Mouse (Mus musculus) kidney, embryonic 15.5 days (tissue): ENCODE measurements around the gene Antxr1. TPM values are rescaled to one million over a fixed set of nuclear protein-coding genes. Genes with fewer than 3 reads are reported as not detected.

Experiments used
- ATAC-seq: fragments of 200-750 bp; cut with Nextera tagmentation; replicated peaks from 2 replicates; pipeline ENCODE4 v1.8.0; 2017; ENCODE audit warnings: moderate TSS enrichment; ENCODE audit not compliant: low FRiP score
- H3K27ac ChIP-seq: fragments of 300-500 bp; sonication (generic); 2 replicates; pipeline ENCODE4 v1.5.1; 2015; ENCODE audit warnings: mild to moderate bottlenecking, inconsistent platforms
- H3K27me3 ChIP-seq: fragments of 300-500 bp; sonication (generic); 2 replicates; pipeline ENCODE4 v1.6.1; 2015; ENCODE audit warnings: inconsistent platforms
- H3K36me3 ChIP-seq: fragments of 300-500 bp; sonication (generic); 2 replicates; pipeline ENCODE4 v1.6.1; 2015; ENCODE audit warnings: inconsistent platforms
- H3K4me1 ChIP-seq: fragments of 300-500 bp; sonication (generic); 2 replicates; pipeline ENCODE4 v1.6.1; 2015; ENCODE audit warnings: inconsistent platforms
- H3K4me2 ChIP-seq: fragments of 300-500 bp; sonication (generic); 2 replicates; pipeline ENCODE4 v1.6.1; 2015; ENCODE audit warnings: moderate library complexity, mild to moderate bottlenecking, inconsistent platforms
- H3K4me3 ChIP-seq: fragments of 300-500 bp; sonication (generic); replicated peaks from 2 replicates; pipeline ENCODE4 v1.5.1; 2015; ENCODE audit warnings: mild to moderate bottlenecking, inconsistent platforms
- H3K9ac ChIP-seq: fragments of 300-500 bp; sonication (generic); 2 replicates; pipeline ENCODE4 v1.6.1; 2015; ENCODE audit warnings: mild to moderate bottlenecking, inconsistent platforms
- H3K9me3 ChIP-seq: fragments of 300-500 bp; sonication (generic); replicated peaks from 2 replicates; pipeline ENCODE4 v1.6.1; 2016; ENCODE audit warnings: inconsistent platforms
- WGBS: fragments of 180-500 bp; shearing (Covaris S2); methylation state at CpG from one replicate; pipeline ENCODE4 v1.1.7; 2015; ENCODE audit warnings: mixed read lengths; 5-methylcytosine and 5-hydroxymethylcytosine counted together
- polyA plus RNA-seq: library from polyadenylated mRNA; unstranded; fragments of >200 nt; fragmentation: Nextera tagmentation; extraction: Ambion mirVana; gene quantifications from 2 replicates; pipeline ENCODE4 v1.2.1, GENCODE M21; 2015

The Antxr1 gene
- 6.2 and 6.3 TPM in 2 replicates for polyA plus RNA-seq

GRCm38 (mm10) chr6:87335091-87335934, at the start of gene Antxr1:
Gene Antxr1, minus strand, starts transcription at chr6:87335821.
- H3K4me3 ChIP-seq = peak within 1 kb of the TSS; percentile 65
- peak; percentile 80 for ATAC-seq

DNA sequence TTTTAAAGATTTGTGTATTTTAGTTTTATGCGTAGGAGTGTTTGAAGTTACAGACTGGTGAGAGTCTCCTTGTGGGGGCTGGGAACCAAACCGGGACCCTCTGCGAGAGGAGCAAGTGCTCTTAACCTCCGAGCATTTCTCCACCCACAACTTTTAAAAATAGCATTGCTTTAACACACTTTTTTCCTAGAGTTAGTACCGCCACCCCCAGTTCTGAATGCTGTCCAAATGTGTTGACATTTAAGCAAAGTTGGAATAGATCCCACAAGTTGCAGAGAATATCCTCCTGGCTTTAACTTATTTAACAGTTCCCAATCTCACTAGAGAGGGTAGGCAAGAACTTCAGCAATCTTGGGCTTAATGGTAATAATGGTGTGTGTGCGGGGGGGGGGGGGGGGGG, 49.1 kb upstream of the Antxr1 start:
- no peak overlapping the region for H3K9ac ChIP-seq
- 37% methylated on average over 5 of the region's 6 CpGs for WGBS
- no peaks in the 10 kb centered on the region for H3K36me3 ChIP-seq
- peak overlapping the region; percentile 57 for H3K4me2 ChIP-seq
- peaks cover 12% of the 10 kb centered on the region for H3K4me1 ChIP-seq
- no peak for ATAC-seq
- no peak overlapping the region for H3K27ac ChIP-seq
- peak overlapping the region; percentile 29; the same call in 1 of the 2 replicates for H3K4me3 ChIP-seq
- peaks cover 45% of the 10 kb centered on the region for H3K27me3 ChIP-seq
- H3K9me3 ChIP-seq = no peaks in the 10 kb centered on the region

More at GRCm38 (mm10) chr6:87335091-87335934, at the start of gene Antxr1:
- Histone ChIP-seq H3K27me3 (peaks cover 19% of the 10 kb centered on the region), H3K9ac (peak within 1 kb of the TSS; percentile 71), H3K4me2 (peak within 1 kb of the TSS; percentile 78), H3K9me3 (no peaks in the 10 kb centered on the region), H3K36me3 (no peaks in the 10 kb centered on the region), H3K27ac (peak within 1 kb of the TSS; percentile 83), H3K4me1 (peaks cover 33% of the 10 kb centered on the region)
- WGBS = under 1% methylated on average over 54 of the region's 54 CpGs

- Histone ChIP-seq H3K4me1 (peaks cover 6% of the 10 kb centered on the region; the same call in 1 of the 2 replicates), H3K27me3 (peaks cover 45% of the 10 kb centered on the region), H3K4me3 (peak overlapping the region; percentile 29), H3K4me2 (peak overlapping the region; percentile 57), H3K9ac (0 out of 2 replicates have a peak overlapping the region, but pooled peaks have one; percentile 14), H3K36me3 (no peaks in the 10 kb centered on the region), H3K9me3 (no peaks in the 10 kb centered on the region), H3K27ac (no peak overlapping the region)
- ATAC-seq = peak; percentile 56; the same call in 1 of the 2 replicates
- 13% methylated on average over 24 of the region's 24 CpGs for WGBS
Observed at GRCm38 (mm10) chr6:87383926-87384691, 48.5 kb upstream of the Antxr1 start.

GRCm38 (mm10) chr6:87373057-87373456, 37.4 kb upstream of the Antxr1 start, which contains the start of gene Gkn2:
Gene Gkn2, plus strand, starts transcription at chr6:87373357.
- WGBS = 89% methylated on average over 9 of the region's 9 CpGs
- H3K27ac ChIP-seq = no peak within 1 kb of the TSS
- H3K4me3 ChIP-seq = no peak within 1 kb of the TSS
- H3K27me3 ChIP-seq = peaks cover 4% of the 10 kb centered on the region; the same call in 1 of the 2 replicates
- no peak within 1 kb of the TSS for H3K9ac ChIP-seq
- no peaks in the 10 kb centered on the region for H3K9me3 ChIP-seq
- H3K4me1 ChIP-seq = no peaks in the 10 kb centered on the region
- ATAC-seq = no peak
- H3K36me3 ChIP-seq = no peaks in the 10 kb centered on the region
- H3K4me2 ChIP-seq = no peak within 1 kb of the TSS

DNA sequence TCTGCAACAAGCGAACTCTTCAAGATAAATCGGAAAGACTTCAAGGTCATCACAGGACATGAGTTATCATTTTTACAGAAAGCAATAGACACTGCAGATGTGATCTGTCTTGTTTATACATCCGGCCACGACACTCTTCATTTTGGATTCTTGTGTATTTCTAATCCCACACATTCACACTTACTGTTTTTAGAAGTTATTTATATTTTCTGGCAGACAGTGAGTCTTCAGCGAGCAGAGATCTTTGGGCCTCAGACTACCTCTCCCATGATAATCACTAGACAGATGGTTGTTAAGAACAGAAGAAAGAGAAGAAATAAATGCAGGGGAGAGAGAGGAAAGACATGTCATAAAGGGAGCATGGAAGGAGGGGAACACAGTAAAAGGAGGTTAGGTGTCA, 33.6 kb upstream of the Antxr1 start:
- no peak overlapping the region for H3K9ac ChIP-seq
- no peaks in the 10 kb centered on the region for H3K4me1 ChIP-seq
- ATAC-seq = no peak
- no peak overlapping the region for H3K4me3 ChIP-seq
- 78% methylated on average over 5 of the region's 5 CpGs for WGBS
- H3K36me3 ChIP-seq = no peaks in the 10 kb centered on the region
- H3K27ac ChIP-seq = no peak overlapping the region
- H3K4me2 ChIP-seq = no peak overlapping the region
- H3K27me3 ChIP-seq = peaks cover 2% of the 10 kb centered on the region; the same call in 1 of the 2 replicates
- no peaks in the 10 kb centered on the region for H3K9me3 ChIP-seq

DNA sequence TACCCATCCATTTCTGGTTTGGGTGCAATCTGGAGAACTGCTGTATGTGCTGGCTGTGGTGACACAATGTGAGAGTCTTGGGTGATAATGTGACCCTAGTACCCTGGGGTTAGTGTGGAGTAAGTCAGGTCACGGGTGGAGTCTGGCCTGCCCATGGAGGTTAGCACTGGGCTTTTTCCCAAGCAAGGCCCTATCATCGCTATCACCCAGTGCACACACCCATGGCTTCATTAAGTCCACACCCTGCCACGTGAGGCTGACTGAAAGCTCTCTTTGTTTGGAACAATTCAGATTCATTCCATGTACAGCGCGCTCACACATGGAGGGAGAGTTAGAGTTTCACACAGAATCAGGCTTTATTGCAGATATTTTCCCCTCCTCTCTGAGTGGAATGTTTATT, 18.8 kb upstream of the Antxr1 start:
- Histone ChIP-seq H3K4me1 (no peaks in the 10 kb centered on the region), H3K4me3 (no peak overlapping the region), H3K4me2 (no peak overlapping the region), H3K27ac (no peak overlapping the region), H3K9me3 (no peaks in the 10 kb centered on the region), H3K9ac (no peak overlapping the region), H3K27me3 (no peaks in the 10 kb centered on the region), H3K36me3 (no peaks in the 10 kb centered on the region)
- 79% methylated on average over 5 of the region's 5 CpGs for WGBS
- no peak for ATAC-seq

- Histone ChIP-seq H3K4me2 (no peak within 1 kb of the TSS), H3K27ac (no peak within 1 kb of the TSS), H3K4me3 (no peak within 1 kb of the TSS), H3K9me3 (no peaks in the 10 kb centered on the region), H3K4me1 (no peaks in the 10 kb centered on the region), H3K36me3 (no peaks in the 10 kb centered on the region), H3K27me3 (no peaks in the 10 kb centered on the region), H3K9ac (no peak within 1 kb of the TSS)
- 91% methylated on average over 8 of the region's 8 CpGs for WGBS
- no peak for ATAC-seq
Observed at GRCm38 (mm10) chr6:87350829-87351228, 15.2 kb upstream of the Antxr1 start, which contains the start of gene Gkn1. Gene Gkn1, minus strand, starts transcription at chr6:87350942.

GRCm38 (mm10) chr6:87335935-87336295, 294 bp upstream of the Antxr1 start:
- Histone ChIP-seq H3K9me3 (no peaks in the 10 kb centered on the region), H3K4me1 (peaks cover 32% of the 10 kb centered on the region), H3K27ac (no peak overlapping the region), H3K9ac (no peak overlapping the region), H3K4me2 (peak overlapping the region; percentile 78; the same call in 1 of the 2 replicates), H3K27me3 (peaks cover 19% of the 10 kb centered on the region), H3K36me3 (no peaks in the 10 kb centered on the region), H3K4me3 (no peak overlapping the region; the same call in 1 of the 2 replicates)
- 31% methylated on average over 6 of the region's 6 CpGs for WGBS
- ATAC-seq = no peak

GRCm38 (mm10) chr6:87334361-87335090, 1.1 kb downstream of the Antxr1 start:
- 10% methylated on average over 11 of the region's 11 CpGs for WGBS
- H3K27ac ChIP-seq = peak overlapping the region; percentile 83
- ATAC-seq = no peak

GRCm38 (mm10) chr6:87332380-87332779, 3.2 kb downstream of the Antxr1 start:
- ATAC-seq = no peak
- no peak overlapping the region for H3K4me2 ChIP-seq
- H3K4me3 ChIP-seq = no peak overlapping the region
- WGBS = 64% methylated on average over 2 of the region's 2 CpGs
- H3K36me3 ChIP-seq = no peaks in the 10 kb centered on the region
- H3K4me1 ChIP-seq = peaks cover 42% of the 10 kb centered on the region
- no peak overlapping the region for H3K9ac ChIP-seq
- no peaks in the 10 kb centered on the region for H3K9me3 ChIP-seq
- H3K27ac ChIP-seq = no peak overlapping the region
- H3K27me3 ChIP-seq = peaks cover 18% of the 10 kb centered on the region

More at GRCm38 (mm10) chr6:87334361-87335090, 1.1 kb downstream of the Antxr1 start:
- Histone ChIP-seq H3K9me3 (no peaks in the 10 kb centered on the region), H3K36me3 (no peaks in the 10 kb centered on the region), H3K4me2 (peak overlapping the region; percentile 78), H3K27me3 (peaks cover 19% of the 10 kb centered on the region), H3K4me1 (peaks cover 33% of the 10 kb centered on the region), H3K9ac (peak overlapping the region; percentile 71), H3K4me3 (peak overlapping the region; percentile 65)
